Mouse (Mus musculus) liver, adult 2 months (tissue): Measurements from ENCODE around the gene Sept7.

Experiments used
- CTCF ChIP-seq: fragments of 200-500 bp; IDR thresholded peaks from 2 replicates; pipeline ENCODE4 v1.5.1; 2011; ENCODE audit warnings: low read depth, low read length, control low read depth
- POLR2A ChIP-seq: fragments of 200-500 bp; IDR thresholded peaks from 2 replicates; pipeline ENCODE4 v1.6.1; 2011; ENCODE audit warnings: low read length, control low read depth; ENCODE audit not compliant: insufficient read depth; ENCODE audit errors: extremely low read depth

- TF ChIP-seq CTCF (no peak), POLR2A (no peak)
These were observed 8.7 kb downstream of the Sept7 start for GRCm38 (mm10) chr9:25260979-25261378.
